Mouse (Mus musculus): ENCODE data around the gene Itga9. TPM values are rescaled to one million over a fixed set of nuclear protein-coding genes. Genes with fewer than 3 reads are reported as not detected.

Itga9 gene
- polyA plus RNA-seq, 1 experiment from 2014 or later, result 2.4 TPM

DNA sequence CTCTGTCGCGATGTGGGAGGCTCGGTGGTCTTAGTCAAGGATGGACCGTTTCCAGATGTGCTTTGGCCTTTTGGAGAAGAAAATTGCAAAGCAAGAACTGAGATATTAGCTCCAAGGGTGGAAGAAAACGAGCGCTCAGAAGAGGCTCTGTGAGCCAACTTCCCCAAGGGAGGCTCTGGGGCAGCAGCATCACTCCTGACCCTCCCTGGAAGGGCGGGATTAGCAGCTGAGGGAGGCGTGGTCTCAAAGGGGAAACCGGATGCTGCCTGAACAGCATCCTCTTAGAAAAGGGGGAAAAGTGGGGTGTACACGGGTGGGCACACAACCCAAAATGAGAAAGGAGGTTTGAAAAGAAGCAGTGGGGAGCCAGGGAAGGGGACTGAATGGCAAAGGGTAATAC is 343.6 kb downstream of the Itga9 start:
- H3K9ac ChIP-seq (replicated peaks; ENCODE audit: low read length), result no peak overlapping the region
- H3K4me3 ChIP-seq (replicated peaks; ENCODE audit: low read depth, low read length), result no peak overlapping the region
- DNase-seq, result no peak

More for the DNA sequence above, 343.6 kb downstream of the Itga9 start:
- ATAC-seq (ENCODE audit: low FRiP score, low TSS enrichment), result no peak
- Histone ChIP-seq H3K27me3 (ENCODE audit: control insufficient read depth, insufficient read depth, low read length) (no peaks in the 10 kb centered on the region), H3K27ac (replicated peaks; ENCODE audit: low read depth, low read length) (no peak overlapping the region), H3K4me2 (ENCODE audit: low read length) (no peak overlapping the region), H3K36me3 (ENCODE audit: control insufficient read depth, insufficient read depth, low read length) (no peaks in the 10 kb centered on the region), H3K4me1 (ENCODE audit: control insufficient read depth, insufficient read depth, low read length) (no peaks in the 10 kb centered on the region), H3K9me3 (ENCODE audit: control insufficient read depth, low read length) (no peaks in the 10 kb centered on the region)
- 69% methylated on average over 10 of the region's 10 CpGs for WGBS

Other genes with a start within 250 kb of the Itga9 start
- 1.6 and 1.9 TPM in 2 replicates for gene Eomes, start 128.5 kb upstream of the Itga9 start, polyA plus RNA-seq (2014; fragmentation: Nextera tagmentation; extraction: Ambion mirVana)
- gene Golga4, start 100.4 kb upstream of the Itga9 start, polyA plus RNA-seq (2014; fragmentation: Nextera tagmentation; extraction: Ambion mirVana), result 47.8 and 53.3 TPM in 2 replicates